Mouse (Mus musculus) lung, postnatal 14 days (tissue): ENCODE results near the gene Mtfmt.
A peak's percentile ranks its signal among the peaks of the same experiment; 100 is the strongest.

Experiments
- DNase-seq: peaks from one replicate; pipeline ENCODE4 v3.0.0; 2021

Gene Mtfmt

DNA sequence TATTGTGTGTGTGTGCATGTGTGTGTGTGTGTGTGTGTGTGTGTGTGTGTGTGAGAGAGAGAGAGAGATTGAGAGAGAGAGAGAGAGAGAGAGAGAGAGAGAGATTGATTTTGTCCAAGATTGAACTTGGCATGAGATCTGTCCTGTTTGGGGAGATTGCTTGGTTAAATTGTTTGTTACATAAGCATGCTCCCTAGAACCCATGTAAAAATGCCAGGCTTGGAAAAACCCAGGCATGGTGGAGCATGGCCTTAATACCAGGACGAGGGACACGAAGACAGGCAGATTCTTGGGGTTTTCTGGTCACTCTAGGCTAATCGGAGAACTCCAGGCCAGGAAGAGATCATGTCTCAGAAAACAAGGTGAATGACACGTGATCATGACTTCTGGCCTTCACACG lies 7.6 kb upstream of the Mtfmt start:
- DNase-seq = no peak

DNA sequence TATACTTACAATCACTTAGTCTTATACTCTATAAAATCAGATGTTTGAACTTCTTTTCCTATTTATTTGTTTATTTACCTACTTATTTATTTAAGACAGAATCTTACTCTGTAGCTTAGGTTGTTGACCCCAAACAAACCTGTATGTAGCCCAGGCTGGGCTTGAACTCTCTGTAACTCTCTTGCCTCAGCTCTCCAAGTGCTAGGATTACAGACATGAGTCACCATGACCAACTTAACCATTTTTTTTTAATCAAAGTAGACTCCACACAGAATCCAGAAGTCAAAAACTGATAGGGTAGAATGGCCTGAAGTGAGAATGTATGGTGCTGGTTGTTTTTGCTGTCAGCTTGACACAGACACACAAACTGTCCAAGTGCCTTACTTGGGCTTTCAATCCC lies 5.2 kb upstream of the Mtfmt start:
- DNase-seq = no peak

- DNase-seq = no peak
These were observed 4.7 kb upstream of the Mtfmt start for GRCm38 (mm10) chr9:65430921-65431320.

- peak; percentile 89 for DNase-seq
These were observed 3.3 kb upstream of the Mtfmt start for GRCm38 (mm10) chr9:65432236-65432635.

DNA sequence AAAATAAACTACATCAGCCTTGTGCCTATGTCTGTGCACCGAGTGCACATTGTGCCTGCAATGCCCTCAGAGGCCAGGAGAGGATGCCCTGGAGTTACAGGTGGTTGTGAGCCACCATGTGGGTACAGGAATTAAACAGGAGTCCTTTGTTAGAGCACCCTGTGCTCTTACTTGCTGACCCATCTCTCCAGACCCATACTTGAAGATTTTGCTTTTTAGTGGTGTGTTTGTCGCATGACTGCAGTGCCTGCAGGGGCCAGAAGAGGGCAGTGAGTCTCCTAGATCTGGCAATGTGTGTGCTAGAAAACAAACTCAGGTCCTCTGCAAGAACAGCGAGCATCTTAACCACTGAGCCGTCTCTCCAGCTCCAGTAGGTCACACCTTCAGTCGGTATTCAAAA lies 1.4 kb upstream of the Mtfmt start:
- DNase-seq = peak; percentile 49

GRCm38 (mm10) chr9:65435211-65435610 lies 371 bp upstream of the Mtfmt start:
- DNase-seq = no peak

- no peak for DNase-seq
These were observed 9.1 kb downstream of the Mtfmt start for GRCm38 (mm10) chr9:65444692-65445091.

DNA sequence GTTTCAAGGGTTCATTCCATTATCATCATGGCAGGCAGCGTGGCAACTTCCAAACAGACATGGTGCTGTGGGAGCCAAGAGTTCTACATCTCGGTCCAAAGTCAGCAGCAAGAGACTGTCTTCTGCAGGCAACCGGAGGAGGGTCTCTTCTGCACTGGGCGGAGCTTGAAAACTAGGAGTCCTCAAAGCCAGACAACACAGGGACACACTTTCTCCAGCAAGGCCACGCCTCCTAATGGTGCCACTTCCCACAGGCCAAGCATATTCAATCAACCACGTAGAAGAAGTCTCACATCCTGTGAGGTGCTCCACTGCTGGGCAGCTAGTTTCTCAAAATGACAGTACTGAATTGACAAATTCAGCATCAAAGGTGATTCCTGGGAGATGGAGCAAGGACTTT lies 12.4 kb downstream of the Mtfmt start:
- no peak for DNase-seq

- no peak for DNase-seq
These were observed 23.4 kb downstream of the Mtfmt start for GRCm38 (mm10) chr9:65458975-65459374.

- DNase-seq = no peak
These were observed 24.6 kb downstream of the Mtfmt start for GRCm38 (mm10) chr9:65460198-65460597.

GRCm38 (mm10) chr9:65460732-65461442 lies 25.3 kb downstream of the Mtfmt start, which contains the start of gene Spg21:
TSS of gene Spg21 (plus strand) at chr9:65460947.
- DNase-seq = peak; percentile 98

DNA sequence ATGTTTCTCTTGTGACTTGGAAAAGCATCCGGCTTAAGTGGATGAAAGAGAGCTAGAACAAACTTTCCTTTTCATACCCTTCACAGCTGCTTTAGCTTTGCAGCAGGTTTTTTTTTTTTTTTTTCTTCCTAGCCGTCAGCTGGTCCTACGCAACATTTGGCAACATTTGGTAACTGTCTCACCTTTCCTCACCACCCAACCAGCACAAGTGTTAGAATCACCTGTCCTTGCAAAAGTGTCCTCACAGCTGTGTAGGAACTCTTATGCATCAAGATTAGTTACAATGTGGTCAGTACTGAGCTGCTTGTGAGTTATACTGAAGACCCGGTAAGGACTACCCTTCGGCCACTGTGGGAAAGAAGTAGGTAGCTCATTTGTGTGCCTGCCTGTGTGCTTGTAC lies 27.0 kb downstream of the Mtfmt start:
- peak; percentile 7 for DNase-seq

DNA sequence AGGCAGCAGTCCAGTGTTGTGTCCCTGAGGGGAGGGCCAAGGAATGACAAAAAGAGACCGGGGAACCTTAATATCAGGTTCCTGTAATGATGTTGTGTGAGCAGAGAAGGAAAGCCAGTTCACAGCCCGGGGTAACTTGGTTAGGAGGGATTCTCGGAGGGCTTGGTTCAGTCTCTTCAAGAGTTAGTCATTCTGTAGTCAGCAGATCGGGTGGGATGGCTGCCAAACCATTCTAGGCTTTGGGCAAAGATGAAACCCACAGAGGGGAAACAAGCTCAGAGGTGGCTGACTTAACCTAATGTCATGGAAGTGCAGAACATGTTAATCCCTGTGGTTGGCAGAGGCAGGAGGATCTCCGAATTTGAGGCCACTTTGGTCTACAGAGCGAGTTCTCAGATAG lies 28.6 kb downstream of the Mtfmt start:
- DNase-seq = peak; percentile 29

DNA sequence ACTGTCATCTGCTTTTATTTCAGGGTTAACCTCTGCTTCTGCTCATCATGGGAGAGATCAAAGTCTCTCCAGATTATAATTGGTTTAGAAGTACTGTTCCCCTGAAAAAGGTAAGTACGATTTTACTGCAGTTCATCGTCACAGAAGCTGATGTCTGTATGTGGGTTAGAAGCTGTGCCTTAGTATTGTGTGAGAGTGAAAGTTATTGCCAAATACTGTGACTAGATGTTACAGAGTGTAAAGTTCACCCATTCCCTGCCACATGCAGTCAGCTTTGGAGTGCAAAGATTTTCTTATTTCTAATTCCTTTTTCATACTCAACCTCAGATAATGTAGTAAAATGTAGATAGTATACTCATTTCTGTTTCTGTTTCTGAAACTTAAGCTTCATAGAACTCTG lies 29.7 kb downstream of the Mtfmt start:
- DNase-seq = no peak

DNA sequence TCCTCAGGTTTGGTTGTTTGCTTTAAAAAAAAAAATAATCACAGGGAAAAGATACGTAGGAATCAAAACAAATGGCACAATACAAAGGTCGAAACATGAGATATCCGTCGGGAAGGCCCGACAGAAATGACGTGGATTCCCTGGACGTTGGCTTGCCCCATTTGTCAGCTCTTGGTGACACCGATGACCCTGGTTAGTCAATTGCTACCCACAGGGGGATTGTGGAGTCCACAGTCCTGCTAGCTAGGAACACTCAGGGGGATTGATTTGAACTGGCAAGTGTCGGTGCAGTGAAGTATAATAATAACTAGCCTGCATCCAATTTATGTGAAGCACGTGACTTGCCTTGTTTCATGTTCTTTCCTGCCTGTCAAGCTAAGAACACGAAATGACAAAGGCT lies 32.1 kb downstream of the Mtfmt start:
- no peak for DNase-seq

- no peak for DNase-seq
These were observed 37.2 kb downstream of the Mtfmt start for GRCm38 (mm10) chr9:65472769-65473168.

DNA sequence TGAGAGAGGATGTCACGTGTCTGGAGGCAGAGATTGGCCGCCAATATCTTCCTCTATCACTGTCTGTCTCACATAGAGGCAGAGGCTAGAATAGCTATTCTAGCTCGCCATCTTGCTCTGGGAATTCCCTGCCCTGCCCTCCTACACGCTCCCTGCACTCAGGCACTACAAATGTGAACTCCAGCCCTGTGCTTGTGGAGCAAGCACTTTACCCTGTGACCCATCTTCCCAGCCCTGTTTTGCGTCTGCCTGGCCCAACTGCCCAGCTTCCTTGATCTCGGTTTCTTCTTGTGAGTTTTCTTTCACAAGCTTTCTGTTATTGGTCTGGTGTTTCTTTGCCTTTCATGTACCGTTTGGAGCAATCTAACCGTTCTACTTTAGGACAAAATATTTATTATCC lies 43.6 kb downstream of the Mtfmt start:
- no peak for DNase-seq

GRCm38 (mm10) chr9:65480071-65480470 lies 44.5 kb downstream of the Mtfmt start:
- DNase-seq = no peak

DNA sequence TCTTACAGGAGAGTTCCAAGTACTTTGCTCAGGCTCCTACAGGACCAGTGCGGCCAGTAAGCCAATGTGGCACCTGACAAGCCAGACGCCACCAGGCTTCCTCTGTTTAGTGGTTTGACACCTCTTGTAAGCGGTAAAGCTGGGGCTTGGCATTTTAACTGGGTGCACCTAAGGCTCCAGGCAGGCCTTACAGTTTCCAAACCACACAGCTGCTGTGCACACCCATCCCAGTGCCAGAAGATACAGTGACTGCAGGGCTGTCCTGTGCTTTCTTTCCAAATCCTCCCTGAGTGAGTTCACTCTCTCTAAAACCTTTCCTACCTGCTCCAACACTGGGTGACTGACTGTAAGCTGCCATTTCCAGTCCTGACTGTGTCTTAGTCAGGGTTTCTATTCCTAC lies 55.9 kb downstream of the Mtfmt start:
- no peak for DNase-seq

- DNase-seq = no peak
These were observed 56.8 kb downstream of the Mtfmt start for GRCm38 (mm10) chr9:65492351-65492750.

- DNase-seq = no peak
These were observed 57.3 kb downstream of the Mtfmt start for GRCm38 (mm10) chr9:65492851-65493250.

- DNase-seq = peak; percentile 28
These were observed 66.6 kb downstream of the Mtfmt start for GRCm38 (mm10) chr9:65502146-65502545.
